Mouse (Mus musculus): ENCODE data around the gene Btf3.

GRCm38 (mm10) chr13:98317911-98318310 is 1.1 kb upstream of the Btf3 start:
- TF ChIP-seq ZC3H11A (IDR thresholded peaks at IDR 0.05; ENCODE audit: borderline replicate concordance, low read depth, low read length) = no peak
- TF ChIP-seq ZNF384 (IDR thresholded peaks at IDR 0.05; ENCODE audit: low read depth, low read length) = no peak
- no peak for TF ChIP-seq CHD2 (IDR thresholded peaks at IDR 0.05; ENCODE audit: low read depth, low read length)
- no peak for TF ChIP-seq HCFC1 (IDR thresholded peaks at IDR 0.05; ENCODE audit: borderline replicate concordance, insufficient read depth, low read length)
